Comparison of ENCODE assay signal across 14 mouse cellular contexts in the genomic region with DNA sequence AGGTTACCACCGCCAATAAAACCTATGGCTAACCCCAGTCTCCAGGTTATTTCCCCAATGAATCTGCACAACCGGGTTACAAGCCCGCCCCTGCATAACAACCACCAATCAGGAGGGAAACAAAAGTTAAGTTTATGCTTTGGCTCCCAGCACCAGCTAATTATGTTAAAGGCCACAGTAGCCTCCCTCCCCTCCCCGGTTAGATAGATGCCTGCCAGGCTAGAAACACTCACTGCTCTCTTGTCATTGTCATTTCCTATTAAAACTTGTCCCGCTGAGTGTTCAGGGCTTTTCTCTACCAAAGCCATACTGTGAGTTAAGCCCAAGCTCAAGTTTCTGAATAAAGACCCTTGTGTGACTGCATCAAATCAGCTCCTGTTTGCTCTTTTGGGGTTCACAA.
"Had no signal": no experiment of that assay in that cellular context is flagged by ENCODE, and none has a peak within 500 bp of the region (broad histone marks: within the 10 kb centered on the region; RNA-seq: fewer than 3 reads in every experiment).

No protein-coding gene starts in this region.

- H3K9ac ChIP-seq: kidney, embryonic 15.5 days; limb, embryonic 12.5 days; liver, embryonic 13.5 days; liver, postnatal 0 days; lung, embryonic 15.5 days; neural tube, embryonic 15.5 days had no signal

- ATAC-seq: liver, postnatal 0 days had no signal

- H3K4me2 ChIP-seq: kidney, embryonic 15.5 days; limb, embryonic 12.5 days; liver, embryonic 13.5 days; lung, embryonic 15.5 days; neural tube, embryonic 15.5 days had no signal

- H3K4me1 ChIP-seq: liver, embryonic 13.5 days had no signal

- DNase-seq: kidney, postnatal 14 days; liver; liver, embryonic 13.5 days; liver, postnatal 0 days; lung, postnatal 14 days; right cerebral cortex, postnatal 4 days; spleen, adult 18-20 months; thymus, adult 18-20 months; thymus, postnatal 14 days had no signal

- H3K36me3 ChIP-seq: kidney, embryonic 15.5 days; limb, embryonic 12.5 days; liver, embryonic 13.5 days; lung, embryonic 15.5 days; neural tube, embryonic 15.5 days had no signal

- H3K9me3 ChIP-seq: kidney, embryonic 15.5 days; limb, embryonic 12.5 days; liver, embryonic 13.5 days; lung, embryonic 15.5 days; neural tube, embryonic 15.5 days had no signal

- H3K27ac ChIP-seq: kidney, embryonic 15.5 days; limb, embryonic 12.5 days; liver, embryonic 13.5 days; lung, embryonic 15.5 days; neural tube, embryonic 15.5 days had no signal

- H3K27me3 ChIP-seq: kidney, embryonic 15.5 days; limb, embryonic 12.5 days; liver, embryonic 13.5 days; lung, embryonic 15.5 days; neural tube, embryonic 15.5 days had no signal

- H3K4me3 ChIP-seq: kidney, embryonic 15.5 days; limb, embryonic 12.5 days; liver, embryonic 13.5 days; lung, embryonic 15.5 days; myocyte; neural tube, embryonic 15.5 days had no signal
